Mouse (Mus musculus) CH12.LX (cell line): ENCODE results near the gene Tpsab1.

Experiments used
- CTCF ChIP-seq, 2 experiments: IDR thresholded peaks in 1 of 2; conservative IDR thresholded peaks in 1 of 2; 2 replicates each; pipeline ENCODE4 v1.5.1; 2011 to 2012; ENCODE audit warnings: low read depth in 2 of 2, low read length in 2 of 2, improper control_type of control experiment in 1 of 2, inconsistent platforms in 1 of 2, mild to moderate bottlenecking in 1 of 2, moderate library complexity in 1 of 2
- E2F4 ChIP-seq: IDR thresholded peaks from 2 replicates; pipeline ENCODE4 v1.6.1; 2011; ENCODE audit warnings: low read depth, low read length, improper control_type of control experiment; ENCODE audit not compliant: insufficient replicate concordance
- ELF1 ChIP-seq: IDR thresholded peaks from 2 replicates; pipeline ENCODE4 v1.6.1; 2014; ENCODE audit warnings: low read depth, mild to moderate bottlenecking, inconsistent platforms, low read length, improper control_type of control experiment
- EP300 ChIP-seq: IDR thresholded peaks from 2 replicates; pipeline ENCODE4 v1.6.1; 2011; ENCODE audit warnings: low read length, improper control_type of control experiment
- MAFK ChIP-seq: IDR thresholded peaks from 2 replicates; pipeline ENCODE4 v1.6.1; 2011; ENCODE audit warnings: low read length, improper control_type of control experiment; ENCODE audit not compliant: insufficient replicate concordance
- MAX ChIP-seq: IDR thresholded peaks from 2 replicates; pipeline ENCODE4 v1.6.1; 2011; ENCODE audit warnings: low read length, improper control_type of control experiment
- MXI1 ChIP-seq: IDR thresholded peaks from 2 replicates; pipeline ENCODE4 v1.6.1; 2011; ENCODE audit warnings: mild to moderate bottlenecking, low read depth, low read length, improper control_type of control experiment
- MYC ChIP-seq: IDR thresholded peaks from 2 replicates; pipeline ENCODE4 v1.6.1; 2011; ENCODE audit warnings: low read depth, mild to moderate bottlenecking, improper control_type of control experiment, low read length
- NELFE ChIP-seq: IDR thresholded peaks from 2 replicates; pipeline ENCODE4 v1.6.1; 2011; ENCODE audit warnings: low read depth, low read length, improper control_type of control experiment
- POLR2A ChIP-seq: IDR thresholded peaks from 2 replicates; pipeline ENCODE4 v1.6.1; 2011; ENCODE audit warnings: low read depth, mild to moderate bottlenecking, improper control_type of control experiment, low read length
- TCF12 ChIP-seq: IDR thresholded peaks from 2 replicates; pipeline ENCODE4 v1.6.1; 2014; ENCODE audit warnings: low read depth, mild to moderate bottlenecking, inconsistent platforms, low read length, improper control_type of control experiment
- ZNF384 ChIP-seq: IDR thresholded peaks from 2 replicates; pipeline ENCODE4 v1.6.1; 2012; ENCODE audit warnings: low read depth, low read length, improper control_type of control experiment, inconsistent platforms

DNA sequence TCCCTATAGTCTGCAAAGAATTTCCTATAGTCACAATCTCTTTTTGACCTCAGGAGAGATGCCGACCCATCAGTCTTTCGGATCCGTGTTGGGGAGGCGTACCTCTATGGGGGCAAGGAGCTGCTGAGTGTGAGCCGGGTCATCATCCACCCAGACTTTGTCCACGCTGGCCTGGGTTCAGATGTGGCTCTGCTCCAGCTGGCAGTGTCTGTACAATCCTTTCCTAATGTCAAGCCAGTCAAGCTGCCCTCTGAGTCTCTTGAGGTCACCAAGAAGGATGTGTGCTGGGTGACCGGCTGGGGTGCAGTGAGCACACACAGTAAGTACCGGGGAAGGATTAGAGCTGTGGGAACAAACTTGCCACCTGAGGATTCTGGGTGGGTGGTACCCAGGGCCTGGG, 24.5 kb downstream of the Tpsab1 start:
- TF ChIP-seq MAX, result no peak
- TF ChIP-seq EP300, result no peak
- no peak for TF ChIP-seq POLR2A
- TF ChIP-seq E2F4, result no peak
- TF ChIP-seq ELF1, result no peak
- TF ChIP-seq CTCF (conservative IDR thresholded peaks at IDR 0.05 in 1 of 2, IDR thresholded peaks at IDR 0.05 in 1 of 2; ENCODE audit: low read depth in 2 of 2, low read length in 2 of 2), result no peak
- no peak for TF ChIP-seq TCF12
- no peak for TF ChIP-seq MYC
- TF ChIP-seq MXI1, result no peak
- TF ChIP-seq NELFE, result no peak
- TF ChIP-seq MAFK, result no peak
- TF ChIP-seq ZNF384, result no peak
